Mouse (Mus musculus): ENCODE results near the gene Wdr92. TPM values are rescaled to one million over a fixed set of nuclear protein-coding genes. Genes with fewer than 3 reads are reported as not detected.

Gene Wdr92
- polyA plus RNA-seq (2014; fragmentation: Nextera tagmentation; extraction: Ambion mirVana), result 26.1 and 29.4 TPM in 2 replicates

DNA sequence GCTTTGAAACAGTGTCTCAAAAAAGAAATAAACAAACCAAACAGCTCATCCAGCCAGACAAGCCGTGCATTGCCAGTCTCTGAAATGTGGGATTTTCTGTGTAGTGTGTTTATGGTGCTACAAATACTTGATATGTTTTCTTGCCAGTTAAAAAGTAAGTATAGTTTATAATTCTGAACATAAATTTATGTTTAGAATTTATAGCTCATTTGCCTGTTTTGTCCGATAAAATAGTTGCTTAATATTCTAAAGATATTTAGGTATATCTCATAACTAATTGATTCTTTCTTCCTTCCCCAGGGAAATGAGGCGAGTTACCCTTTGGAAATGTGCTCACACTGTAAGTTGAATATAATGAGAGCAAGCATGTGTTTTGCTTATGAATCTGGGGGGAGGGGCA lies at the start of gene Wdr92:
Gene Wdr92 (plus strand): TSS at position 301 of the 400 bp plus-strand sequence.
- Histone ChIP-seq H3K27ac (ENCODE audit: low read length) (no peak within 1 kb of the TSS), H3K27me3 (ENCODE audit: control insufficient read depth, insufficient read depth, low read length) (no peaks in the 10 kb centered on the region), H3K4me3 (ENCODE audit: low read depth, low read length) (no peak within 1 kb of the TSS), H3K4me2 (replicated peaks; ENCODE audit: low read depth, low read length) (no peak within 1 kb of the TSS), H3K9me3 (ENCODE audit: control insufficient read depth, low read depth, low read length) (no peaks in the 10 kb centered on the region), H3K36me3 (ENCODE audit: control insufficient read depth, insufficient read depth, low read length) (no peaks in the 10 kb centered on the region), H3K4me1 (ENCODE audit: control insufficient read depth, insufficient read depth, low read length) (no peaks in the 10 kb centered on the region), H3K9ac (replicated peaks; ENCODE audit: low read depth, low read length) (no peak within 1 kb of the TSS)
- WGBS, result 69% methylated on average over 3 of the region's 3 CpGs
- ATAC-seq (ENCODE audit: insufficient number of reproducible peaks, insufficient read depth, low FRiP score, low read depth), result no peak

DNA sequence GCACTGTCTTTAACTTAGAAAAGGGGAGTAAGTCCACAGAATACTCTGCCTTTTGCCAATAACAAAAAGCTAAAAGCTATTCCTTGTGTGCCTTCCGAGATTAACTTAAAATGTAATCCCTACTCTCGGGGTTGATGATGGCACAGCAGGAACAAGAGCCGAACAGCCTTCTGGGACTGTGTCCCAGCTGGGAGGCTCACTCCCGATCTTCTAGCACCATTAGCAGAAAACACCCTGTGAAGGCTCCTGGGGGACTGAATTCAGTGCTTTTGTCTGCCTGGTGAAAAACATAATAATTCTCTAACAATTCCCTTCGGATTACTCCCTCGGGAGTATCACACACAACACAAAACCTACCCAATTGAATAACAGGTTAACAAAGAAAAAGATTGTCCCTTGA lies 46.3 kb upstream of the Wdr92 start:
- WGBS, result 49% methylated on average over 6 of the region's 6 CpGs
- Histone ChIP-seq H3K4me1 (ENCODE audit: control insufficient read depth, insufficient read depth, low read length) (no peaks in the 10 kb centered on the region), H3K9ac (replicated peaks; ENCODE audit: low read depth, low read length) (no peak overlapping the region), H3K4me2 (replicated peaks; ENCODE audit: low read depth, low read length) (no peak overlapping the region), H3K36me3 (ENCODE audit: control insufficient read depth, insufficient read depth, low read length) (no peaks in the 10 kb centered on the region), H3K9me3 (ENCODE audit: control insufficient read depth, low read depth, low read length) (no peaks in the 10 kb centered on the region), H3K4me3 (ENCODE audit: low read depth, low read length) (no peak overlapping the region), H3K27ac (ENCODE audit: low read length) (no peak overlapping the region), H3K27me3 (ENCODE audit: control insufficient read depth, insufficient read depth, low read length) (no peaks in the 10 kb centered on the region)
- no peak for ATAC-seq (ENCODE audit: insufficient number of reproducible peaks, insufficient read depth, low FRiP score, low read depth)

DNA sequence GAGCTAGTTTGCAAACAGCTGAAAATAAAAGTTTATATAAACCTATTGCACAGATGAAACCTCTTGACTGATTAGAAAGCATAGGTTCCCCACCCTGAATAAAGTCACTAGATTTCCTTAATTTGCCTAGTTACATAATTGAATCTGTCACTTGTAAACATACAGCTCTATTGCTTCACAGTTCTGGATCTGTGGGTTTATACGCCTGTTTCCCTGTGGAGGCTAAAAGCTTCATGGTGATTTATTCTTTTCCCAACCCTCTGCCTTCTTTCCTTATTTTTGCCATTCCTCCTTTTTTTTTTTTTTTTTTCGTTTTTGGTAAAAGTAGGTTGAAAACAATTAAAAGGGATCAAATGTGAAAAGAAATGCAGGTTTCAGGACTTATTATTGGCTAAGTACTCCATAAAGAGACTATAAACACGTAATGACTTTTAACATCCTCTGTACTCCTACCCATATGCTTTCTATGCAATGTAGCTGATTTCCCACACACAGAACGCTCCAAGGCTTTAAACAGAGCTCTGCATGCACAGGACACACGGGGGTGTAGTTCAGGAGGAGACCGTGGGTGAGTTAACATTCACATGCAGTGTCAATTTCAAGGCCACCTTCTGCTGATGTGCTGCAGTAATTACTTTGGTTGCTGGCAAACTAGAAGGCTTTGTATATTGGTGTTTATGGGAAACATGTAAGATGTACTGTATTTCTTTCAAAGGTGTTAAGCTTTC lies 43.4 kb upstream of the Wdr92 start:
- Histone ChIP-seq H3K27me3 (ENCODE audit: control insufficient read depth, insufficient read depth, low read length) (no peaks in the 10 kb centered on the region), H3K9ac (replicated peaks; ENCODE audit: low read depth, low read length) (no peak overlapping the region), H3K9me3 (ENCODE audit: control insufficient read depth, low read depth, low read length) (no peaks in the 10 kb centered on the region), H3K4me1 (ENCODE audit: control insufficient read depth, insufficient read depth, low read length) (no peaks in the 10 kb centered on the region), H3K27ac (ENCODE audit: low read length) (no peak overlapping the region), H3K4me2 (replicated peaks; ENCODE audit: low read depth, low read length) (no peak overlapping the region), H3K4me3 (ENCODE audit: low read depth, low read length) (no peak overlapping the region), H3K36me3 (ENCODE audit: control insufficient read depth, insufficient read depth, low read length) (no peaks in the 10 kb centered on the region)
- WGBS, result 63% methylated on average over 6 of the region's 6 CpGs
- no peak for ATAC-seq (ENCODE audit: insufficient number of reproducible peaks, insufficient read depth, low FRiP score, low read depth)

DNA sequence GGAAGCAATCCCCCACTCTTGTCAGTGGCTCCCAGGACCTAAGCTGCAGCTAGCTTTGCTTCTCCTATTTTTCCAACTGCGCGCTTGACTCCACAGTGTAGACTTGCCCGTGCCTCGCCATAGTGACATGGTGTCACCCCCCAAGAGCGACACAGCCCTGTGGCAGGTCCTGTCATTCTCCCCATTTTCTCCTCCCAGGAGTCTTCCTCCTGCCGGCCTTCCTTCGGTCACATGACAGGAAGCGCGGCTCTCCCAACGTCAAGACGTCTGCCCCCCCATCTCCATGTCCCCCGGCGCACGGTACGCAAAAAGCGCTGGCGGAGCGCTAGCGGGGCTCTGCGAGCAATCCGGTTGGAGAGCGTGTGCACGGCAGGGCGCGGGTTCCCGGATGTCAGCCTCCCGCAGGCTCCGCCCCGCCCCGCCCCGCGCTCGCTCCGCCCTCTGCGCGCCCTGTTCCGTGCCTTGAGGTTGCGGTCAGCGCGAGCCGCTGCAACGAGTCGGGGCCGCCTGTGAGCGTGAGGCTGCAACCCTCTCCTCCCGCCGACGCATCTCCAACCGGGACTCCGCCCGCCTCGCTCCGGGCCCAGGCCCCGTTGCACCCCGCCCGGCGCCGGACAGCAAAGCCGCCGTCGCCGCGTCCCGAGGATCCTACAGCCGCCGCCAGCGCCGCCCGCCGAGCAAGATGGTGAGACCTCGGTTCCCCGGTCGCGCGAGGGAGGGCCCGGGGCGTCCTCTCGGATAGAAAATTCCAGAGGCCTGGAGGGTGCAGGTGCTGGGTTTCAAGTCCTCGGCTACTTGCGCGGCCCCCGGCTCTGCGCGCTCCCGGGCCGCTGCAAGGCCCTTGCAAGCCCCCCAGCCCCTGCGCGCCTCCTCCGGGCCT lies 22.8 kb upstream of the Wdr92 start, which contains the start of gene Ppp3r1:
Gene Ppp3r1 (plus strand): TSS at position 406 of the 880 bp plus-strand sequence.
- H3K27me3 ChIP-seq (ENCODE audit: control insufficient read depth, insufficient read depth, low read length), result no peaks in the 10 kb centered on the region
- peak within 1 kb of the TSS; percentile 75 for H3K4me3 ChIP-seq (ENCODE audit: low read depth, low read length)
- WGBS, result 1% methylated on average over 86 of the region's 89 CpGs
- H3K27ac ChIP-seq (ENCODE audit: low read length), result peak within 1 kb of the TSS; percentile 96
- H3K36me3 ChIP-seq (ENCODE audit: control insufficient read depth, insufficient read depth, low read length), result no peaks in the 10 kb centered on the region
- peak; percentile 96 for ATAC-seq (ENCODE audit: insufficient number of reproducible peaks, insufficient read depth, low FRiP score, low read depth)
- peak within 1 kb of the TSS; percentile 68 for H3K4me2 ChIP-seq (replicated peaks; ENCODE audit: low read depth, low read length)
- no peaks in the 10 kb centered on the region for H3K9me3 ChIP-seq (ENCODE audit: control insufficient read depth, low read depth, low read length)
- H3K9ac ChIP-seq (replicated peaks; ENCODE audit: low read depth, low read length), result peak within 1 kb of the TSS; percentile 97
- H3K4me1 ChIP-seq (ENCODE audit: control insufficient read depth, insufficient read depth, low read length), result peaks cover 22% of the 10 kb centered on the region; the same call in 1 of the 2 replicates

DNA sequence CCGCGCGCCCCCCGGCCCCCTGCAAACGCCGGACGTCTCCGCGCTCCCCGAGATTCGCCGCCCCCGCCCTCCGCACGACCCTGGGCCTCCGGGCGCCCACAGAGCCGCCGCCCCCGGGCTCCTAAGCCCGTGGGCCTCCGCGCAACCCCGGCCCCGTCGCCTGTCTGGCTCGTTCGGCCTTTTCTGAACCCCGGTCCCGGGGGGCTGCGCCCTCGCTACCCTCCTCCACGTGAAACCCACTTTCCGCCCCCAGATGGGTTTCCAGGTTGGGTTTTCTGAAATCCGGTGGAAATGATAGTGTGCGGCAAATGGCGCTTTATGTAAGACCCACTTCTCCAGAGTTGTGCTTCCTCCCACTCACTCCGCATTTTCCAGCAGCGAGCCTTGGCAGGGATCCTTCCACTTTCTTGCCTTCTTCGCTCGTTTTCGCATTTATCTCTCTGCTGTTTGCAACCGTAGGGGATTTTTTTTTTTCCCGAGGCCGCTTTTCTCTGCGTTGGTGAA lies 22.1 kb upstream of the Wdr92 start:
- H3K4me2 ChIP-seq (replicated peaks; ENCODE audit: low read depth, low read length), result peak overlapping the region; percentile 53
- ATAC-seq (ENCODE audit: insufficient number of reproducible peaks, insufficient read depth, low FRiP score, low read depth), result peak; percentile 24; the same call in 1 of the 2 replicates
- H3K36me3 ChIP-seq (ENCODE audit: control insufficient read depth, insufficient read depth, low read length), result no peaks in the 10 kb centered on the region
- H3K27me3 ChIP-seq (ENCODE audit: control insufficient read depth, insufficient read depth, low read length), result no peaks in the 10 kb centered on the region
- H3K9me3 ChIP-seq (ENCODE audit: control insufficient read depth, low read depth, low read length), result no peaks in the 10 kb centered on the region
- peak overlapping the region; percentile 96 for H3K27ac ChIP-seq (ENCODE audit: low read length)
- H3K4me3 ChIP-seq (ENCODE audit: low read depth, low read length), result peak overlapping the region; percentile 75
- H3K4me1 ChIP-seq (ENCODE audit: control insufficient read depth, insufficient read depth, low read length), result peaks cover 24% of the 10 kb centered on the region; the same call in 1 of the 2 replicates
- 0% methylated on average over 37 of the region's 46 CpGs for WGBS
- H3K9ac ChIP-seq (replicated peaks; ENCODE audit: low read depth, low read length), result peak overlapping the region; percentile 97

DNA sequence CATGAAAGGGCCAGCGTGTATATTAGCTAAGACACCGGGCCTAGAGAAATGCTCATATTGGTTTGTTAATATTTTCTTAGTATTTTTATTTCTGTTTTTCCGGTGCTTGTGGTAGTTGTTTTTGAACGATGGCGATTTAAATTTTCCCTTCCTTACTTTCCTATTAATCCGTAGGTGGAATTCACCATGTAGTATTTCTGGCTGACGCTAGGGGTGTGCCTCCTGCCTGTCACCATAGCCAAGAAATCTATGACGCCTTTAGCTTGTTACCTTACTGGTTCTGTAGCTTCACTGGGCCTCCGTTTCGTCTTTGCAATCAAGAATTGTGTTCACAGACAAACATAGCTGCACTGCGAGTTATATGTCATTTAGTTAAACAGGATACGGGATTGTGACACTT lies 21.7 kb upstream of the Wdr92 start:
- Histone ChIP-seq H3K9me3 (ENCODE audit: control insufficient read depth, low read depth, low read length) (no peaks in the 10 kb centered on the region), H3K4me2 (replicated peaks; ENCODE audit: low read depth, low read length) (peak overlapping the region; percentile 53), H3K27me3 (ENCODE audit: control insufficient read depth, insufficient read depth, low read length) (no peaks in the 10 kb centered on the region), H3K36me3 (ENCODE audit: control insufficient read depth, insufficient read depth, low read length) (no peaks in the 10 kb centered on the region), H3K9ac (replicated peaks; ENCODE audit: low read depth, low read length) (peak overlapping the region; percentile 97), H3K27ac (ENCODE audit: low read length) (peak overlapping the region; percentile 96), H3K4me3 (ENCODE audit: low read depth, low read length) (peak overlapping the region; percentile 75), H3K4me1 (ENCODE audit: control insufficient read depth, insufficient read depth, low read length) (peaks cover 24% of the 10 kb centered on the region; the same call in 1 of the 2 replicates)
- WGBS, result under 1% methylated on average over 12 of the region's 12 CpGs
- ATAC-seq (ENCODE audit: insufficient number of reproducible peaks, insufficient read depth, low FRiP score, low read depth), result no peak

DNA sequence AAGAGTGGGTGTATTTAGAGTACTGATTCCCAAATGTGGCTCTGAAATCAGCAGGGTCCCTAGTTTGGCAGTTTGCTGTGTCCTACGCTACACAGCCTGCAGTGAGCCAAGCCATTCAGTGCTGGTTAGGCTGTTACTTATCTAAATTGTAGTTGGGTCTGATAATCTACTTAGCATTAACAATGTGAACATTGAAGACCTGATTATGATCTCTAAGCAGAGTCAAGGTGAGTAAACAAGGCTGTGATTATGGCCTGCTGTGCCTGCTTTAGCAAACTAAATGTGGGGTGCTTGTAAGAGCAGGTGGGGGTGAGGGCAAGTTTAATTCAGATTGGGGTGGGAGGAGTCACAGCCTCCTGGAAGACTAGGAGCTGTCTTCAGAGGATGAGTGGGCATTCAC lies 18.0 kb upstream of the Wdr92 start:
- no peak overlapping the region for H3K4me3 ChIP-seq (ENCODE audit: low read depth, low read length)
- no peaks in the 10 kb centered on the region for H3K27me3 ChIP-seq (ENCODE audit: control insufficient read depth, insufficient read depth, low read length)
- peaks cover 27% of the 10 kb centered on the region; the same call in 1 of the 2 replicates for H3K4me1 ChIP-seq (ENCODE audit: control insufficient read depth, insufficient read depth, low read length)
- H3K27ac ChIP-seq (ENCODE audit: low read length), result no peak overlapping the region; the same call in 1 of the 2 replicates
- 79% methylated on average over 1 of the region's 1 CpGs for WGBS
- no peak overlapping the region for H3K9ac ChIP-seq (replicated peaks; ENCODE audit: low read depth, low read length)
- no peaks in the 10 kb centered on the region for H3K9me3 ChIP-seq (ENCODE audit: control insufficient read depth, low read depth, low read length)
- no peaks in the 10 kb centered on the region for H3K36me3 ChIP-seq (ENCODE audit: control insufficient read depth, insufficient read depth, low read length)
- ATAC-seq (ENCODE audit: insufficient number of reproducible peaks, insufficient read depth, low FRiP score, low read depth), result no peak
- H3K4me2 ChIP-seq (replicated peaks; ENCODE audit: low read depth, low read length), result no peak overlapping the region

DNA sequence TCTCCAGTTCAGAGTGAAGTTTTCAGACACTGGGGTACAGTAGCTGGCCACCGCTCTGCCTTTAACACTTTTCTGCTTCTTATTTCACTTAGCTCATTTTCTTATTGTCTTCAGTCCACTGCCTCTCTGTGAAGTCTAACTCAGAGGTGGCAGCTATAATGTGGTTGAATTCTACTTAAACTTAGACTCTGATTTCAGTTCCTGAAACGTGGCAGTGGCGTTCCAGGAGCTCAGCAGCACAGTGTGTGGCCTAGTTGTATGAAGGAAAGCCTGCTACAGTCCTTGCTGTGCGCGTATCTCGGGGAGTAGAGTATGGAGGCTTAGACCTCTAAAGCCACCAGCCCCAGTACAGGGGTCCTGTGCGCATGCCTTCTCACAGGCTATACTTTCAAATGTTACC lies 15.3 kb upstream of the Wdr92 start:
- ATAC-seq (ENCODE audit: insufficient number of reproducible peaks, insufficient read depth, low FRiP score, low read depth), result no peak
- no peaks in the 10 kb centered on the region for H3K36me3 ChIP-seq (ENCODE audit: control insufficient read depth, insufficient read depth, low read length)
- WGBS, result 87% methylated on average over 7 of the region's 7 CpGs
- H3K9ac ChIP-seq (replicated peaks; ENCODE audit: low read depth, low read length), result no peak overlapping the region
- no peak overlapping the region for H3K27ac ChIP-seq (ENCODE audit: low read length)
- H3K4me3 ChIP-seq (ENCODE audit: low read depth, low read length), result no peak overlapping the region
- no peak overlapping the region for H3K4me2 ChIP-seq (replicated peaks; ENCODE audit: low read depth, low read length)
- H3K27me3 ChIP-seq (ENCODE audit: control insufficient read depth, insufficient read depth, low read length), result no peaks in the 10 kb centered on the region
- peaks cover 33% of the 10 kb centered on the region for H3K4me1 ChIP-seq (ENCODE audit: control insufficient read depth, insufficient read depth, low read length)
- H3K9me3 ChIP-seq (ENCODE audit: control insufficient read depth, low read depth, low read length), result no peaks in the 10 kb centered on the region

Data from stomach, embryonic 14.5 days (tissue).